Mouse (Mus musculus): Measurements from ENCODE around the gene Vps16.

Vps16 gene

GRCm38 (mm10) chr2:130424126-130424853 lies at the start of gene Vps16, which contains the start of gene Pced1a:
Gene Vps16 (plus strand): TSS chr2:130424339.
Gene Pced1a (minus strand): TSS chr2:130424701.
- peak; percentile 94 for DNase-seq (ENCODE audit: low read depth, low spot score)

- no peak for DNase-seq (ENCODE audit: low read depth, low spot score)
Observed at GRCm38 (mm10) chr2:130374951-130375350, 49.2 kb upstream of the Vps16 start.

- DNase-seq (ENCODE audit: low read depth, low spot score), result no peak
Observed at GRCm38 (mm10) chr2:130383205-130383604, 40.9 kb upstream of the Vps16 start.

- no peak for DNase-seq (ENCODE audit: low read depth, low spot score)
Observed at GRCm38 (mm10) chr2:130383895-130384294, 40.2 kb upstream of the Vps16 start.

- DNase-seq (ENCODE audit: low read depth, low spot score), result no peak
Observed at GRCm38 (mm10) chr2:130386212-130386611, 37.9 kb upstream of the Vps16 start.

GRCm38 (mm10) chr2:130388796-130389195 lies 35.3 kb upstream of the Vps16 start:
- peak; percentile 22 for DNase-seq (ENCODE audit: low read depth, low spot score)

GRCm38 (mm10) chr2:130390993-130391625 lies 33.0 kb upstream of the Vps16 start:
- DNase-seq (ENCODE audit: low read depth, low spot score), result no peak

- no peak for DNase-seq (ENCODE audit: low read depth, low spot score)
Observed at GRCm38 (mm10) chr2:130392836-130393235, 31.3 kb upstream of the Vps16 start.

- no peak for DNase-seq (ENCODE audit: low read depth, low spot score)
Observed at GRCm38 (mm10) chr2:130395696-130396095, 28.4 kb upstream of the Vps16 start.

GRCm38 (mm10) chr2:130397186-130397985 lies 26.8 kb upstream of the Vps16 start, which contains the start of gene Cpxm1:
Gene Cpxm1 (minus strand): TSS chr2:130397574.
- DNase-seq (ENCODE audit: low read depth, low spot score), result no peak

- DNase-seq (ENCODE audit: low read depth, low spot score), result no peak
Observed at GRCm38 (mm10) chr2:130398091-130398490, 26.0 kb upstream of the Vps16 start.

GRCm38 (mm10) chr2:130400046-130400445 lies 24.1 kb upstream of the Vps16 start:
- no peak for DNase-seq (ENCODE audit: low read depth, low spot score)

GRCm38 (mm10) chr2:130401891-130402290 lies 22.2 kb upstream of the Vps16 start:
- no peak for DNase-seq (ENCODE audit: low read depth, low spot score)

GRCm38 (mm10) chr2:130404939-130405338 lies 19.2 kb upstream of the Vps16 start, which contains the start of the genes Gm28372 and 1700020A23Rik:
Gene Gm28372 (plus strand): TSS chr2:130405239.
Gene 1700020A23Rik (plus strand): TSS chr2:130405259.
- DNase-seq (ENCODE audit: low read depth, low spot score), result no peak

GRCm38 (mm10) chr2:130406178-130406577 lies 18.0 kb upstream of the Vps16 start, which contains the start of gene Tmem239:
Gene Tmem239 (plus strand): TSS chr2:130406478.
- no peak for DNase-seq (ENCODE audit: low read depth, low spot score)

GRCm38 (mm10) chr2:130408194-130408593 lies 15.9 kb upstream of the Vps16 start:
- no peak for DNase-seq (ENCODE audit: low read depth, low spot score)

GRCm38 (mm10) chr2:130411558-130412495 lies 12.3 kb upstream of the Vps16 start:
- DNase-seq (ENCODE audit: low read depth, low spot score), result peak; percentile 81

GRCm38 (mm10) chr2:130412775-130413174 lies 11.4 kb upstream of the Vps16 start:
- DNase-seq (ENCODE audit: low read depth, low spot score), result no peak

- DNase-seq (ENCODE audit: low read depth, low spot score), result peak; percentile 25
Observed at GRCm38 (mm10) chr2:130414094-130414856, 9.9 kb upstream of the Vps16 start.

Data from CD4-positive, CD25-positive, alpha-beta regulatory T cell, adult 2 months (primary cell).